Mouse (Mus musculus) intestine, embryonic 14.5 days (tissue): ENCODE data around the gene Ctso. TPM values are rescaled to one million over a fixed set of nuclear protein-coding genes. Genes with fewer than 3 reads are reported as not detected.

Experiments
- ATAC-seq: fragments of 200-750 bp; cut with Nextera tagmentation; replicated peaks from 2 replicates; pipeline ENCODE4 v1.8.0; 2017; ENCODE audit warnings: low read depth, moderate number of reproducible peaks, moderate TSS enrichment, moderate library complexity; ENCODE audit not compliant: low FRiP score, low TSS enrichment
- DNase-seq: peaks from one replicate; pipeline ENCODE4 v3.0.0-alpha.2; 2018; ENCODE audit warnings: low spot score
- H3K27ac ChIP-seq: fragments of 300-500 bp; sonication (generic); 2 replicates; pipeline ENCODE4 v1.5.1; 2014; ENCODE audit warnings: low read depth, mild to moderate bottlenecking, control low read depth
- H3K27me3 ChIP-seq: fragments of 300-500 bp; sonication (generic); replicated peaks from 2 replicates; pipeline ENCODE4 v1.6.1; 2014; ENCODE audit warnings: low read length, control low read depth; ENCODE audit not compliant: control insufficient read depth, insufficient read depth
- H3K36me3 ChIP-seq: fragments of 300-500 bp; sonication (generic); 2 replicates; pipeline ENCODE4 v1.6.1; 2014; ENCODE audit warnings: low read length, control low read depth; ENCODE audit not compliant: control insufficient read depth, insufficient read depth
- H3K4me1 ChIP-seq: fragments of 300-500 bp; sonication (generic); replicated peaks from 2 replicates; pipeline ENCODE4 v1.6.1; 2014; ENCODE audit warnings: low read length, control low read depth, mixed read lengths; ENCODE audit not compliant: control insufficient read depth, insufficient read depth
- H3K4me2 ChIP-seq: fragments of 300-500 bp; sonication (generic); 2 replicates; pipeline ENCODE4 v1.6.1; 2014; ENCODE audit warnings: low read length
- H3K4me3 ChIP-seq: fragments of 300-500 bp; sonication (generic); 2 replicates; pipeline ENCODE4 v1.5.1; 2014; ENCODE audit warnings: low read depth, low read length, control low read depth, mixed read lengths
- H3K9ac ChIP-seq: fragments of 300-500 bp; sonication (generic); 2 replicates; pipeline ENCODE4 v1.6.1; 2014; ENCODE audit warnings: mild to moderate bottlenecking, low read length
- H3K9me3 ChIP-seq: fragments of 300-500 bp; sonication (generic); 2 replicates; pipeline ENCODE4 v1.6.1; 2016; ENCODE audit warnings: low read length, control low read depth; ENCODE audit not compliant: control insufficient read depth
- WGBS: fragments of 180-500 bp; shearing (Covaris S2); extraction: QIAGEN DNeasy Blood & Tissue Kit; methylation state at CpG from one replicate; pipeline ENCODE4 v1.1.7; 2014; 5-methylcytosine and 5-hydroxymethylcytosine counted together
- polyA plus RNA-seq: library from polyadenylated mRNA; unstranded; fragments of >200 nt; fragmentation: Nextera tagmentation; extraction: Ambion mirVana; gene quantifications from 2 replicates; pipeline ENCODE4 v1.2.1, GENCODE M21; 2014

Gene Ctso
- polyA plus RNA-seq, 1 experiment from 2014 or later: 17.2 TPM

GRCm38 (mm10) chr3:81942341-81942740, 9.9 kb downstream of the Ctso start:
- ATAC-seq (no peak), DNase-seq (no peak)
- H3K27me3 ChIP-seq: no peaks in the 10 kb centered on the region
- no peak overlapping the region for H3K4me3 ChIP-seq
- WGBS: 82% methylated on average over 3 of the region's 3 CpGs
- no peak overlapping the region for H3K9ac ChIP-seq
- H3K4me2 ChIP-seq: no peak overlapping the region
- no peak overlapping the region for H3K27ac ChIP-seq
- H3K4me1 ChIP-seq: no peaks in the 10 kb centered on the region
- H3K9me3 ChIP-seq: no peaks in the 10 kb centered on the region
- H3K36me3 ChIP-seq: no peaks in the 10 kb centered on the region

- H3K4me1 ChIP-seq: no peaks in the 10 kb centered on the region
- no peak overlapping the region for H3K27ac ChIP-seq
- no peak for ATAC-seq
- no peak overlapping the region for H3K9ac ChIP-seq
- no peaks in the 10 kb centered on the region for H3K9me3 ChIP-seq
- H3K4me3 ChIP-seq: no peak overlapping the region
- 90% methylated on average over 3 of the region's 3 CpGs for WGBS
- no peaks in the 10 kb centered on the region for H3K36me3 ChIP-seq
- H3K4me2 ChIP-seq: no peak overlapping the region
- DNase-seq: no peak
- H3K27me3 ChIP-seq: no peaks in the 10 kb centered on the region
Measured at GRCm38 (mm10) chr3:81943097-81943496, 10.7 kb downstream of the Ctso start.

- H3K27me3 ChIP-seq: no peaks in the 10 kb centered on the region
- H3K27ac ChIP-seq: no peak overlapping the region
- H3K36me3 ChIP-seq: no peaks in the 10 kb centered on the region
- no peak overlapping the region for H3K4me2 ChIP-seq
- H3K9me3 ChIP-seq: no peaks in the 10 kb centered on the region
- 92% methylated on average over 7 of the region's 7 CpGs for WGBS
- DNase-seq (no peak), ATAC-seq (no peak)
- H3K9ac ChIP-seq: no peak overlapping the region
- H3K4me1 ChIP-seq: no peaks in the 10 kb centered on the region
- no peak overlapping the region for H3K4me3 ChIP-seq
Measured at GRCm38 (mm10) chr3:81944851-81945393, 12.5 kb downstream of the Ctso start.

- DNase-seq: no peak
- no peak for ATAC-seq
- no peaks in the 10 kb centered on the region for H3K36me3 ChIP-seq
- H3K4me1 ChIP-seq: no peaks in the 10 kb centered on the region
- no peak overlapping the region for H3K9ac ChIP-seq
- no peaks in the 10 kb centered on the region for H3K27me3 ChIP-seq
- H3K27ac ChIP-seq: no peak overlapping the region
- no peaks in the 10 kb centered on the region for H3K9me3 ChIP-seq
- 68% methylated on average over 1 of the region's 1 CpGs for WGBS
- H3K4me2 ChIP-seq: no peak overlapping the region
- no peak overlapping the region for H3K4me3 ChIP-seq
Measured at GRCm38 (mm10) chr3:81949048-81949447, 16.6 kb downstream of the Ctso start.

GRCm38 (mm10) chr3:81951785-81952184, 19.4 kb downstream of the Ctso start:
- WGBS: 58% methylated on average over 2 of the region's 2 CpGs
- H3K27me3 ChIP-seq: no peaks in the 10 kb centered on the region
- no peaks in the 10 kb centered on the region for H3K9me3 ChIP-seq
- no peak overlapping the region for H3K4me2 ChIP-seq
- H3K36me3 ChIP-seq: no peaks in the 10 kb centered on the region
- no peak overlapping the region for H3K27ac ChIP-seq
- no peak for DNase-seq
- H3K4me3 ChIP-seq: no peak overlapping the region
- no peaks in the 10 kb centered on the region for H3K4me1 ChIP-seq
- no peak for ATAC-seq
- no peak overlapping the region for H3K9ac ChIP-seq

GRCm38 (mm10) chr3:81957484-81957883, 25.1 kb downstream of the Ctso start:
- no peak overlapping the region for H3K4me2 ChIP-seq
- H3K27ac ChIP-seq: no peak overlapping the region
- no peaks in the 10 kb centered on the region for H3K9me3 ChIP-seq
- H3K36me3 ChIP-seq: no peaks in the 10 kb centered on the region
- H3K9ac ChIP-seq: no peak overlapping the region
- ATAC-seq (no peak), DNase-seq (no peak)
- 89% methylated on average over 5 of the region's 5 CpGs for whole genome bisulfite sequencing
- H3K27me3 ChIP-seq: no peaks in the 10 kb centered on the region
- no peaks in the 10 kb centered on the region for H3K4me1 ChIP-seq
- H3K4me3 ChIP-seq: no peak overlapping the region

- no peak overlapping the region for H3K27ac ChIP-seq
- H3K4me1 ChIP-seq: no peaks in the 10 kb centered on the region
- no peak overlapping the region for H3K4me2 ChIP-seq
- H3K27me3 ChIP-seq: no peaks in the 10 kb centered on the region
- no peak for DNase-seq
- WGBS: 85% methylated on average over 5 of the region's 5 CpGs
- no peak overlapping the region for H3K9ac ChIP-seq
- H3K36me3 ChIP-seq: no peaks in the 10 kb centered on the region
- no peak overlapping the region for H3K4me3 ChIP-seq
- no peaks in the 10 kb centered on the region for H3K9me3 ChIP-seq
- ATAC-seq: no peak
Measured at GRCm38 (mm10) chr3:81961336-81961735, 28.9 kb downstream of the Ctso start.

GRCm38 (mm10) chr3:81963768-81964167, 31.4 kb downstream of the Ctso start:
- DNase-seq (no peak), ATAC-seq (no peak)
- no peak overlapping the region for H3K9ac ChIP-seq
- no peak overlapping the region for H3K4me2 ChIP-seq
- no peaks in the 10 kb centered on the region for H3K9me3 ChIP-seq
- H3K36me3 ChIP-seq: no peaks in the 10 kb centered on the region
- WGBS: 80% methylated on average over 5 of the region's 5 CpGs
- H3K27ac ChIP-seq: no peak overlapping the region
- H3K4me3 ChIP-seq: no peak overlapping the region
- no peaks in the 10 kb centered on the region for H3K27me3 ChIP-seq
- H3K4me1 ChIP-seq: no peaks in the 10 kb centered on the region

GRCm38 (mm10) chr3:81964596-81964995, 32.2 kb downstream of the Ctso start:
- Histone ChIP-seq H3K4me2 (no peak overlapping the region), H3K9me3 (no peaks in the 10 kb centered on the region), H3K4me1 (no peaks in the 10 kb centered on the region), H3K9ac (no peak overlapping the region), H3K27ac (no peak overlapping the region), H3K27me3 (no peaks in the 10 kb centered on the region), H3K4me3 (no peak overlapping the region), H3K36me3 (no peaks in the 10 kb centered on the region)
- DNase-seq (no peak), ATAC-seq (no peak)
- WGBS: 68% methylated on average over 3 of the region's 3 CpGs
